8 mouse cellular contexts compared by ENCODE assay signal in the genomic region with DNA sequence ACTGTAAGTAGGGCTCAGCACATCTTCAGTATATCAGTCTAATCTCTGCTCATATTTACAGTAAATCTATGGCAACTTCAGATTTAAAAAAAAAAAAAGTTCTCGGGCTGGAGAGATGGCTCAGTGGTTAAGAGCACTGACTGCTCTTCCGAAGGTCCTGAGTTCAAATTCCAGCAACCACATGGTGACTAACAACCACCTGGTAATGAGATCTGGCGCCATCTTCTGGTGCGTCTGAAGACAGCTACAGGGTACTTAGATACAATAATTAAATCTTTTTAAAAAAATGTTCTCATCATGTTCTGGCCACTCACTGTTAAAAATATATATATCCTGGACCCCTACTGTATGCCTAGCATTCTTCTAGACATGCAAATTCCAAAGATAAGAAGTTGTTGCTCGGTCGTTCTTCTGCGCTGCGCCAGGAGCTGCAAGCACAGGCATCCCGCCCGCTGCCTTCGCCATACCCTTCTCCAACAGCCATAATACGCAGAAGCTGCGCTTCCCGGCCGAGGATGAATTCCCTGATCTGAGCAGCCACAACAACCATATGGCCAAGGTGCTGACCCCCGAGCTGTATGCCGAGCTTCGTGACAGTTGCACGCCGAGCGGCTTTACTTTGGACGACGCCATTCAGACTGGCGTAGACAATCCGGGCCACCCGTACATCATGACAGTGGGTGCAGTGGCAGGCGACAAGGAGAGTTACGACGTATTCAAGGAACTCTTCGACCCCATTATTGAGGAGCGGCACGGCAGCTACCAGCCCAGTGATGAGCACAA. TPM values are rescaled to one million over a fixed set of nuclear protein-coding genes. Genes with fewer than 3 reads are reported as not detected.
DNase-seq lines count a peak whose midpoint lies in the region; ATAC-seq and TF ChIP-seq lines count a peak whose summit lies in the region.

No protein-coding gene starts in this region.

- no peak for TF ChIP-seq POLR2A in bone marrow macrophage, adult 2 months (IDR thresholded peaks at IDR 0.05; ENCODE audit: borderline replicate concordance, low read depth, low read length)

- no peak overlapping the region for H3K4me3 ChIP-seq in bone marrow macrophage, adult 2 months (ENCODE audit: insufficient read depth, low read length)
- peak overlapping the region; percentile 45 for H3K4me3 ChIP-seq in liver, embryonic 16.5 days (ENCODE audit: low read depth, low read length)
- peak overlapping the region; percentile 25 for H3K4me3 ChIP-seq in neural tube, embryonic 11.5 days (ENCODE audit: low read depth, low read length)

- ATAC-seq in inflammation-experienced regulatory T-cells, adult 6 months = peak; percentile 49
- no peak for ATAC-seq in liver, embryonic 16.5 days (ENCODE audit: low read depth)
- 0 out of 2 replicates have a peak, but pooled peaks have one; percentile 35 for ATAC-seq in neural tube, embryonic 11.5 days (ENCODE audit: insufficient read depth, low FRiP score, low TSS enrichment)

- H3K36me3 ChIP-seq in liver, embryonic 16.5 days (ENCODE audit: control insufficient read depth, insufficient read depth) = no peaks in the 10 kb centered on the region
- H3K36me3 ChIP-seq in neural tube, embryonic 11.5 days (ENCODE audit: control insufficient read depth, insufficient read depth, low read length) = no peaks in the 10 kb centered on the region

- DNase-seq in left cerebral cortex, postnatal 4 days = peak; percentile 34
- no peak for DNase-seq in left cerebral cortex, adult 9 months (ENCODE audit: low spot score in 2 of 2)
- peak; percentile 28 for DNase-seq in forelimb bud, embryonic 11.5 days (ENCODE audit: low read depth, low spot score)
- peak; percentile 46 for DNase-seq in neural tube, embryonic 11.5 days (ENCODE audit: low spot score)
- no peak for DNase-seq in frontal cortex, postnatal 10 days (ENCODE audit: low spot score in 2 of 2)

- TF ChIP-seq CTCF in bone marrow macrophage, adult 2 months (IDR thresholded peaks at IDR 0.05; ENCODE audit: low read depth, low read length) = peak; percentile 21; the same call in 1 of the 2 replicates

- H3K4me2 ChIP-seq in liver, embryonic 16.5 days (ENCODE audit: low read depth, low read length) = peak overlapping the region; percentile 70
- H3K4me2 ChIP-seq in neural tube, embryonic 11.5 days (ENCODE audit: low read depth) = peak overlapping the region; percentile 45

- H3K9me3 ChIP-seq in liver, embryonic 16.5 days (replicated peaks; ENCODE audit: control insufficient read depth, low read length) = no peaks in the 10 kb centered on the region
- no peaks in the 10 kb centered on the region for H3K9me3 ChIP-seq in neural tube, embryonic 11.5 days (ENCODE audit: control insufficient read depth, low read length)

- intact Hi-C loops in left cerebral cortex, postnatal 4 days (cut with DNase I) = no loop called here

- no peak overlapping the region for H3K9ac ChIP-seq in liver, embryonic 16.5 days (ENCODE audit: low read depth, low read length)
- H3K9ac ChIP-seq in neural tube, embryonic 11.5 days (ENCODE audit: low read length) = no peak overlapping the region

- 17% methylated on average over 32 of the region's 32 CpGs for WGBS in liver, embryonic 16.5 days (ENCODE audit: insufficient replicate concordance)
- WGBS in neural tube, embryonic 11.5 days = 22% methylated on average over 32 of the region's 32 CpGs

- H3K27me3 ChIP-seq in liver, embryonic 16.5 days (ENCODE audit: control insufficient read depth, insufficient read depth, low read depth, low read length) = peaks cover 19% of the 10 kb centered on the region
- H3K27me3 ChIP-seq in neural tube, embryonic 11.5 days (ENCODE audit: control insufficient read depth, insufficient read depth, low read length) = peaks cover 8% of the 10 kb centered on the region; the same call in 1 of the 2 replicates

- no peak overlapping the region for H3K27ac ChIP-seq in bone marrow macrophage, adult 2 months (ENCODE audit: insufficient read depth, low read depth, low read length)
- no peak overlapping the region for H3K27ac ChIP-seq in liver, embryonic 16.5 days (ENCODE audit: low read length)
- no peak overlapping the region for H3K27ac ChIP-seq in neural tube, embryonic 11.5 days (ENCODE audit: low read depth, low read length)

- no peaks in the 10 kb centered on the region for H3K4me1 ChIP-seq in bone marrow macrophage, adult 2 months (ENCODE audit: control insufficient read depth, insufficient read depth, low read length)
- peaks cover 15% of the 10 kb centered on the region for H3K4me1 ChIP-seq in liver, embryonic 16.5 days (ENCODE audit: control insufficient read depth, low read depth, low read length)
- no peaks in the 10 kb centered on the region for H3K4me1 ChIP-seq in neural tube, embryonic 11.5 days (ENCODE audit: control insufficient read depth, insufficient read depth, low read length)

RNA-seq across cellular contexts. Expression of a gene that starts 27.6 kb away (rescaled TPM):
- under 1 TPM; 0.36 to 0.50 TPM for total RNA-seq in left cerebral cortex, postnatal 4 days (2021)
- polyA plus RNA-seq in bone marrow macrophage, adult 2 months (2012; ENCODE audit: insufficient read depth, insufficient read length, missing spikeins) = 7.7 and 8.9 TPM in 2 replicates
- polyA plus RNA-seq in inflammation-experienced regulatory T-cells, adult 6 months (2017; shearing (Covaris generic)) = 10 to 100 TPM in 1 of 3 experiments, 1 to 10 TPM in 2; 2.6 to 12.9 (median 3.8) TPM
- polyA plus RNA-seq in liver, embryonic 16.5 days (2015; fragmentation: Nextera tagmentation; extraction: Ambion mirVana) = 0.21 and 0.27 TPM in 2 replicates
- 0.54 and 0.72 TPM in 2 replicates for polyA plus RNA-seq in neural tube, embryonic 11.5 days (2014; fragmentation: Nextera tagmentation; extraction: Ambion mirVana)

RNA-seq across cellular contexts. Expression of a gene that starts 30.5 kb away (rescaled TPM):
- 10 to 100 TPM; 61.2 to 62.2 TPM for total RNA-seq in left cerebral cortex, postnatal 4 days (2021)
- polyA plus RNA-seq in bone marrow macrophage, adult 2 months (2012; ENCODE audit: insufficient read depth, insufficient read length, missing spikeins) = 32.8 and 38.1 TPM in 2 replicates
- polyA plus RNA-seq in inflammation-experienced regulatory T-cells, adult 6 months (2017; shearing (Covaris generic)) = 10 to 100 TPM; 43.1 to 93.7 (median 71.8) TPM
- 28.8 and 31.0 TPM in 2 replicates for polyA plus RNA-seq in liver, embryonic 16.5 days (2015; fragmentation: Nextera tagmentation; extraction: Ambion mirVana)
- 143 and 144 TPM in 2 replicates for polyA plus RNA-seq in neural tube, embryonic 11.5 days (2014; fragmentation: Nextera tagmentation; extraction: Ambion mirVana)

RNA-seq across cellular contexts. Expression of a gene that starts 39.5 kb away (rescaled TPM):
- total RNA-seq in left cerebral cortex, postnatal 4 days (2021) = 10 to 100 TPM; 28.8 to 29.5 TPM
- 11.9 and 13.1 TPM in 2 replicates for polyA plus RNA-seq in bone marrow macrophage, adult 2 months (2012; ENCODE audit: insufficient read depth, insufficient read length, missing spikeins)
- 10 to 100 TPM; 10.1 to 18.5 (median 14.4) TPM for polyA plus RNA-seq in inflammation-experienced regulatory T-cells, adult 6 months (2017; shearing (Covaris generic))
- 10.6 and 11.2 TPM in 2 replicates for polyA plus RNA-seq in liver, embryonic 16.5 days (2015; fragmentation: Nextera tagmentation; extraction: Ambion mirVana)
- polyA plus RNA-seq in neural tube, embryonic 11.5 days (2014; fragmentation: Nextera tagmentation; extraction: Ambion mirVana) = 29.6 and 33.3 TPM in 2 replicates

RNA-seq across cellular contexts. Expression of a gene that starts 50.0 kb away (rescaled TPM):
- total RNA-seq in left cerebral cortex, postnatal 4 days (2021) = under 1 TPM; 0.36 to 0.38 TPM
- not detected in 2 replicates for polyA plus RNA-seq in bone marrow macrophage, adult 2 months (2012; ENCODE audit: insufficient read depth, insufficient read length, missing spikeins)
- under 1 TPM in 1 of 3 experiments, not detected in 2; 0.30 TPM for polyA plus RNA-seq in inflammation-experienced regulatory T-cells, adult 6 months (2017; shearing (Covaris generic))
- polyA plus RNA-seq in liver, embryonic 16.5 days (2015; fragmentation: Nextera tagmentation; extraction: Ambion mirVana) = 34.8 and 40.4 TPM in 2 replicates
- 0.20 and 0.23 TPM in 2 replicates for polyA plus RNA-seq in neural tube, embryonic 11.5 days (2014; fragmentation: Nextera tagmentation; extraction: Ambion mirVana)

Comparison
In these comparisons a context has a peak if more than half of its experiments do, and no peak if none do; other contexts are left out.
1. DNase-seq: peak in left cerebral cortex, postnatal 4 days (single experiment), forelimb bud, embryonic 11.5 days (single experiment) and neural tube, embryonic 11.5 days (single experiment); none in left cerebral cortex, adult 9 months (0 of 2) and frontal cortex, postnatal 10 days (0 of 2).